Mouse (Mus musculus): ENCODE data around the gene Decr2.
"Not testable (repeated sequence)": the region's sequence is repeated elsewhere in the genome, so short reads cannot be mapped to it uniquely, and the experiment has no call there.

Gene Decr2

GRCm38 (mm10) chr17:26113181-26113948, 23.2 kb upstream of the Decr2 start, which contains the start of gene Tmem8:
Tmem8 (plus strand) TSS chr17:26113299.
- no peak for DNase-seq (ENCODE audit: low read depth)

- DNase-seq (ENCODE audit: low read depth) = no peak
These were observed 22.6 kb upstream of the Decr2 start for GRCm38 (mm10) chr17:26112751-26113150.

- DNase-seq (ENCODE audit: low read depth) = no peak
These were observed 21.6 kb upstream of the Decr2 start for GRCm38 (mm10) chr17:26111722-26112121.

GRCm38 (mm10) chr17:26111024-26111423, 20.9 kb upstream of the Decr2 start:
- no peak for DNase-seq (ENCODE audit: low read depth)

- DNase-seq (ENCODE audit: low read depth) = no peak
These were observed 20.0 kb upstream of the Decr2 start for GRCm38 (mm10) chr17:26110156-26110555.

- DNase-seq (ENCODE audit: low read depth) = no peak
These were observed 15.5 kb upstream of the Decr2 start for GRCm38 (mm10) chr17:26105619-26106018.

GRCm38 (mm10) chr17:26101478-26101877, 11.3 kb upstream of the Decr2 start:
- no peak for DNase-seq (ENCODE audit: low read depth)

- DNase-seq (ENCODE audit: low read depth) = no peak
These were observed 10.0 kb upstream of the Decr2 start for GRCm38 (mm10) chr17:26100166-26100565.

GRCm38 (mm10) chr17:26099316-26099715, 9.2 kb upstream of the Decr2 start:
- not testable (repeated sequence) for DNase-seq (ENCODE audit: low read depth)

- no peak for DNase-seq (ENCODE audit: low read depth)
These were observed 8.3 kb upstream of the Decr2 start for GRCm38 (mm10) chr17:26098461-26098860.

- no peak for DNase-seq (ENCODE audit: low read depth)
These were observed 5.1 kb upstream of the Decr2 start, which contains the start of gene Nme4 for GRCm38 (mm10) chr17:26095121-26095740. Nme4 (minus strand) TSS chr17:26095602.

GRCm38 (mm10) chr17:26094531-26095110, 4.5 kb upstream of the Decr2 start:
- DNase-seq (ENCODE audit: low read depth) = no peak

GRCm38 (mm10) chr17:26087059-26087564, 3.0 kb downstream of the Decr2 start:
- no peak for DNase-seq (ENCODE audit: low read depth)

- DNase-seq (ENCODE audit: low read depth) = no peak
These were observed 9.3 kb downstream of the Decr2 start for GRCm38 (mm10) chr17:26080867-26081266.

GRCm38 (mm10) chr17:26078851-26079250, 11.3 kb downstream of the Decr2 start:
- no peak for DNase-seq (ENCODE audit: low read depth)

- DNase-seq (ENCODE audit: low read depth) = no peak
These were observed 14.9 kb downstream of the Decr2 start for GRCm38 (mm10) chr17:26075246-26075645.

GRCm38 (mm10) chr17:26070136-26070535, 20.0 kb downstream of the Decr2 start:
- no peak for DNase-seq (ENCODE audit: low read depth)

- peak; percentile 67 for DNase-seq (ENCODE audit: low read depth)
These were observed 21.1 kb downstream of the Decr2 start, which contains the start of gene Rab11fip3 for GRCm38 (mm10) chr17:26068831-26069739. Rab11fip3 (minus strand) TSS chr17:26069555.

GRCm38 (mm10) chr17:26068024-26068830, 21.9 kb downstream of the Decr2 start:
- no peak for DNase-seq (ENCODE audit: low read depth)

- DNase-seq (ENCODE audit: low read depth) = no peak
These were observed 23.6 kb downstream of the Decr2 start for GRCm38 (mm10) chr17:26066488-26067020.

- no peak for DNase-seq (ENCODE audit: low read depth)
These were observed 25.2 kb downstream of the Decr2 start for GRCm38 (mm10) chr17:26064916-26065315.
